Mouse (Mus musculus) adrenal gland, postnatal 10 days (tissue): Measurements from ENCODE around the gene Trim71. TPM values are rescaled to one million over a fixed set of nuclear protein-coding genes. Genes with fewer than 3 reads are reported as not detected.
"Not testable (repeated sequence)": the region's sequence is repeated elsewhere in the genome, so short reads cannot be mapped to it uniquely, and the experiment has no call there.

ENCODE experiments used
- DNase-seq: peaks from one replicate; pipeline ENCODE4 v3.0.0; 2021; ENCODE audit warnings: mixed read lengths
- total RNA-seq, 2 experiments: library from RNA; stranded (reverse); gene quantifications; 2 replicates each; pipeline ENCODE4 v1.2.3; 2021

Trim71 gene
- total RNA-seq, 2 experiments from 2014 or later, result 0.09 TPM; not detected in 1

DNA sequence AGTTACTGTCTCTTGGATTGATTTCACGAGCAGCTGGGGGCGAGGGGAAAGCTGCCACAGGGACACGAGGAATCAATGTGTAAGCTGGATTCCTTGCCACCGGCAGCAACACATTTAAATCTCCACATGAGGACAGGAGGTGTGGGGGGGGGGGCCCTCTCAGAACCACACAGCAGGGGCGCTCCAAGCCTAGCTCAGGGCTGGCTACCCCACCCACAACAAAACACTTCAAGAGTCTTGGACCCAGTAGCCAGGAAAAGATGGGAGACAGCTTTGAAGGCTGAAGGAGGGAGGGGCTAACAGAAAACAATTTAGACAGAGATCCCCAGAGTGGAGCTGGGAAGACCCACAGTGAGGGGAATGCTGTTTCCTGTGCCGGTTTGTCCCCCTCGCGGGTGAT, 38.3 kb downstream of the Trim71 start:
- DNase-seq, result no peak

DNA sequence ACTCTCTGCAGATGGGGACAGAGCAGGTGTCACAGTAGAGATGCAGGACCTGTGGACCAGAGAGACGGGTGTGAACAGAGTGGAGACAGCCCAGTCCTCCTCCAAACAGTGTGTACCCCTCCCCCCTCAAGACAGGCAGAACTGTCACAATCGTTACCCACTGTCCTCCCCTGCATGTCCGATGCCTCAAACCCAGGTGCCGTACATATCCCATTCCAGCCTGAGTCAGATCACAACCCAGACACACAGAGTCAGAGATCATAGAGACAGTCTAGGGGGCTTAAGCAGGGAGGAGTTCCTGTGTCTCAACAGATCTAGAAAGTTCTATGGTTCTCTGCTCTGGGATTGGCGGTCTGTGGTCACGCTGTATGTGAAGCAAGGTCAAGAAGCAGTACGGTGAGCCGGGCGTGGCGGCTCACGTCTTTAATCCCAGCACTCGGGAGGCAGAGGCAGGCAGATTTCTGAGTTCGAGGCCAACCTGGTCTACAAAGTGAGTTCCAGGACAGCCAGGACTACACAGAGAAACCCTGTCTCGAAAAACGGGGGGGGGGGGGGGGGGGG, 39.0 kb downstream of the Trim71 start:
- no peak for DNase-seq

DNA sequence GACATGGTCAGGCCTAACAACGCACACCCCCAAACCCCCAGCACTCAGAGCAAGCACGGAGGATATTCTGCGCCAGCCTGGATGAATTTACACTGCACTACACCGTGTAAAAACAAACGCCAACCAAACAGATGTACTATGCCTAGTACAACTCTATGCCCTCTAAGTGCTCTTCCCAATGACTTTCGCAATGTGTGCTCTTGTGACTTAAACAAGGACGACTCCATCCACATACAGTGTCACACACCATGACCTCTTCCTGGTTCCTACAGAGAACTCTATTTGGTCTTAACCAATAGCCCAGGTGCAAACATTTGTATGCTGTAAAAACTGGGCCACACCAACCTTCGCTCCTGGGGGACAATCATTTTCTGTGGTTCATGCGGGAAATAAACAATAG, 41.7 kb downstream of the Trim71 start:
- DNase-seq, result no peak

DNA sequence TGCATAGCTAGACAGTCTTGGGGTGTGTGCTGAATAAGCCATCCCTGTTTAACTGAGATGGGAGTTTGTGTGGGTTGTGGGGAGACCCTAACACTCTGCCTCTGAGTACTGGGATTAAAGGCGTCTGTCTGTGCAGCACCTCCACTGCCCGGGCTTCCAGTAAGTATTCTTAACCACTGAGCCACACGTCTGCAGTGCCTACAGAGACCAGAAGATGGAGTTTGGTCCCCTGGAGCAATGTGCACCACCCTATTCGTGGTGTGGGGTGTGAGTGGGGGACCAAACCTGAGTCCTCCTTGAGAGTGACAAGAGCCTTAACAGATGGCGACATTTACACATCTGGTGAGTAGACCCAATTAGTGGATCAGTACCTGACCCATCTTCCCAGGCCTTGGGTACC, 42.1 kb downstream of the Trim71 start:
- no peak for DNase-seq

DNA sequence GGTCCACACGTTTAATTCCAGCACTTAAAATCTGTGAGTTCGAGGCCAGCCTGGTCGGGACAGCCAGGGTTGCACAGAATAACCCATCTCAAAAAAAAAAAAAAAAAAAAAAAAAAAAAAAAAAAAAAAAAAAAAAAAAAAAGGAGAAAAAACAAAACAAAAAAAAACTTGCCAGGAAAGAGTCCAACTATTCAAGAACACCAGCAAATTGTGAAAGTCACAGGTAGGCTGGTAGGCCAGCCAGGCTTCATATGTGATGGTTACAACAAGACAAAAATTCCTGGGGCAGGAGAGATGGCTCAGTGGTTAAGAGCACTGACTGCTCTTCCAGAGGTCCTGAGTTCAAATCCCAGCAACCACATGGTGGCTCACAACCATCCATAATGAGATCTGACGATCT, 43.6 kb downstream of the Trim71 start:
- not testable (repeated sequence) for DNase-seq

DNA sequence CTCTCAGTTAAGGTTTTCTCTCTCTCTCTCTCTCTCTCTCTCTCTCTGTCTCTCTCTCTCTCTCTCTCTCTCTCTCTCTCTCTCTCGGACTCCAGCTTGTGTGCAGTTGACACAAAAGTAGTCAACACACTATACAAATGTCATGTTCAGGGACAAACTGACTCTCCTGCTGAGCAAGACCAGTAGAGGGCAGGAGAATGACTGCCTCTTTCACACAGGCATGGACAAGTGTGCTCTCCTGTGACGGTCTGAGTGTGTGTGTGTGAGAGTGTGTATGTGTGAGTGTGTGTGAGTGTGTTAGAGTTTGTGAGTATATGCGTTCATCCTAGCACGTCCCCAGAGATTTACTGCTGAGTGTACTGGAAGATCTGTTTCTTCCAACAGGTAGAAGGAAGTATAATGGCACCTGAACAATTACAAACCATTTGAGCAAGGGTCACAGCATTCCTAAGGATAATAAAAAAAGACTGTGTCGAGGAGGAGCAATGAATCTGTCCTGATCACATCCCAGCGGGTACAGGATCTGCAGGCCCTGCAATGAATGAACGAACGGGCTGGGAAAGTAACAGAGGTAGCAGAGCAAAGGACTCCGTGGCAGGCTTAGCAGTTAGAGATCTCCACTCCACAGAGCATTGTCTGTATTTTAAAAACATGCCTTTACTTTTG, 45.2 kb downstream of the Trim71 start:
- no peak for DNase-seq

DNA sequence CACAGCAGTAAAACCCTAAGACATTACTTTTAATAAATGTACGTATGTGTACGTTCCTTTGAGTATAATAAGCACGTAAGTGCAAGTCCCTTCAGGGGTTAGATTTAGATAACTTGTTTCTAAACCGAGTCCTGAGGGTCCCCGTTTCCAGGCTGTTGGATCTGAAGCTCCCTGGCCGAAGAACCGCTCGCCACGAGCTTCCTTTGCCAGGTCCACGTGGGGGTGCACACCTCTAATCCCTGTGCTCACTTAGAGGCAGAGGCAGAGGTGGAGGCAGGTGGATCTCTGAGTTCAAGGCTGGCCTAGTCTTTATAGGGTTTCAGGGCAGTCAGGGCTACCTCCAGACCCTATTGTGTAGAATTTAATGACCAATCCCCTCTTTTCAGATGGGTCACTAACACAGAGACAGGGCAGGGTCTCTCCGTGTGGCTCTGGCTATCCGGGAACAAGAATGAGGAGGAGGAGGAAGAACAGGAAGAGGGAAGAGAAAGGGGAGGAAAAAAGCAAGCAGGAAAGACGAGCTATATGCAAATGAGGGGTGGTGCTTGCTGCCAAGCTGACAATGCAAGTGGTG, 46.2 kb downstream of the Trim71 start:
- no peak for DNase-seq

DNA sequence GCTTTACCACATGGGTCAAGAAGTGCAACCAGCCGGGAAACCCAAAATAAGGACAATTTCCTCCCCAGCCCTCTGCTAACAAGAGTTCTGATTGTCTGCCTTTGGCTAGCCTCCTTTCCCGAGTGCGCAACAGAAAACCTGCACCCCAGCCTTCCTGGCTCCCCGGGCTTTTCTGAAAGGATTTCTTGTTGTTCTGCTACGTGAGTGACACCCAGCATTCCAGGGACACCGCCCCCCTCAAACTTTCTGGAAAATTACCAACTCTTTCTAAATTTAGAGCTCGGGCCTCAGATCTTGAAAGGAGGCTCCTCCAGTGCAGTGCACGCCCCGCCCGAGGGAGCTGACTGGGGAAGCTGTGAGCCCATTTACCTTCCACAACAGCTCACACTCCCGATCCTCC, 48.8 kb downstream of the Trim71 start, which contains the start of gene C130032M10Rik:
Gene C130032M10Rik, plus strand, starts transcription at position 334 of the 400 bp plus-strand sequence.
- peak; percentile 20 for DNase-seq

DNA sequence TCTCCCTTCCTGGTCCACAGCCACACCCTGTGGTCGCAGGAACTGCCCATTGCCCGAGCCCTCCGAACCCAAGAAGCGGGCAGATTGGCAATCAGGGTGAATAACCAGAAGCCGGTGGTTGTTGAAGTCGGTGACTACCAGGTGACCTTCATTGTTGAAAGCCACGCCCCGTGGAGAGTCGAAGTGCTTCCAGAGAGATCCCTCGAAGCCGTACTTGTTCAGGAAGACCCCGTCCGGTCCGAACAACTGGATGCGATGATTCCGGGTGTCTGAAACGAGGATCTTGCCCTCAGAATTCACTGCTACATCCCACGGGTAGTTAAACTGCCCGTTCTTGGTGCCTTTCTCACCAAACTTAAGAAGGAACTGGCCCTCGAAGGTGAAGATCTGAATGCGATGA, 51.3 kb downstream of the Trim71 start:
- DNase-seq, result no peak

DNA sequence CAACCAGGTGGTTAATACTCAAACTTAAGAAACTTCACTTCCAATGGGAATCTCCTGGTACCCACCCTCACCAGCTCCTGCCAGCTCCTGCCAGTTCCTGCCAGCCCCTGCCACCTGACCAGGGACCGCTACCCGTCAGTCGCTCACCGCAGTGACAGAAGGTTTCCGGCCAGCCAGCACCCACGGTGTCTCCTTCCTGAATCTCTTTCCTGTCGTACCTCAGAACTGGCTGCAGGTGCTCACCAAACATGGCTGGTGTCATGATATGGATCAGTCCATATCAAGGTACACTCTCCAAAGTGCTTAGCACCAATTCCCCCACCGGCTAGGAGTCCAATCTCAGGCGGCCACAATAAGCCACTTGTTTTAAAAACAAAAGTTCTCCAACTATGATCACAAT, 54.4 kb downstream of the Trim71 start:
- DNase-seq, result no peak

DNA sequence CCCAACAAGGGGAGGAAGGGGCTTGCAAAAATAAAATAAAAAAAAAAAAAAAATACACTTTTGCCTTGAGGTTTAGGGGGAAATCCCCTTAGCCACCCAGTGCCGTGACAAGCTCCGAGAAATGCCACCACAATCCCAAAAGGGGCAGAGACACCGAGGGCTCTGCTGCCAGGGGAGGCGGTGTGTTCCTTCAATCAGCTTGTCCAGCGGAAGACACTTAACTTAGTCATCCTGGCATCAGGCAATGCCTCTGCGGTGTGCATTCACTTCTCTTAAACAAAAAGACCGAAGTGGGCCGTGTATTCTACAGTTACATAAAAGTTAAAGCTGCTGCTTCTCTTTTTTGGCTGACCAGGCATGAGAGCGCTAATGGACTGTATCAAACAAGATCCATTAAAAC, 56.7 kb downstream of the Trim71 start:
- DNase-seq, result no peak

DNA sequence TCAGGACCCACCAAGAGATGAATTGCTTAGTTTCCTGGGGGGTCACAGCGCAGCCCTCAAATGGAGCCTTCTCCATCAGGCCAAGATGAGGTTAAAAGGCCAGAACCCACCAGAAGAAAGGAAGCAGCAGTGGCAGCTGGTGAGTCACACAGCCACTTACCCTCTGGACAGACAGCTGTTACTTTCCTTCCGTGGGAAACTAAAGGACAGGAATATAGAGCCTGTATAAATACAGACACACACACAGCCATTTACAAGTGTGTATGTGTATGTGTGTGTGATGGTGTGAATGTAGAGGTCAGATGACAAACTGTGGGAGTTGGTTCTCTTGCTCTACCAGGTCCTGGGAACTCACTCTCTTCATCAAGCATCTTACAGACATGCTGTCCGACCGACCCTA, 57.6 kb downstream of the Trim71 start:
- no peak for DNase-seq

DNA sequence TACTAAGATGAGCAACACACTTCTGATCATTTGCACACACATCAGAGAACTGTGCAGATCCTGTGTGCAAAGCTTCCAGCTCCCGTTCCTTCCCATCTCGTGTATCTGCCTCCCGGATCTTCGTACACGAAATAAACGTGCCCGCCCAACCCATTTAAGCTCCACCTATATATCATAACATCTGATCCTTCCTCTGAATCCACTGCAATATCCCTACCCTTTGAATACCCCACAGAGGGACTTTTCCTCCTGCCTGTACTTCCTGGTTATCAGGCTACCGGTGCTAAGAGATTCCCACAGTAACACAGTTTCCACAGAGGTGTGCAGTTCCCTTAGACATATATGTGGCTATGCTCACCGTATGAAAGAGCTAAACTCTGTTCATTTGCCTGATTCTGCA, 59.4 kb downstream of the Trim71 start, which contains the start of gene Ccr4:
Gene Ccr4, minus strand, starts transcription at position 101 of the 400 bp plus-strand sequence.
- DNase-seq, result no peak

DNA sequence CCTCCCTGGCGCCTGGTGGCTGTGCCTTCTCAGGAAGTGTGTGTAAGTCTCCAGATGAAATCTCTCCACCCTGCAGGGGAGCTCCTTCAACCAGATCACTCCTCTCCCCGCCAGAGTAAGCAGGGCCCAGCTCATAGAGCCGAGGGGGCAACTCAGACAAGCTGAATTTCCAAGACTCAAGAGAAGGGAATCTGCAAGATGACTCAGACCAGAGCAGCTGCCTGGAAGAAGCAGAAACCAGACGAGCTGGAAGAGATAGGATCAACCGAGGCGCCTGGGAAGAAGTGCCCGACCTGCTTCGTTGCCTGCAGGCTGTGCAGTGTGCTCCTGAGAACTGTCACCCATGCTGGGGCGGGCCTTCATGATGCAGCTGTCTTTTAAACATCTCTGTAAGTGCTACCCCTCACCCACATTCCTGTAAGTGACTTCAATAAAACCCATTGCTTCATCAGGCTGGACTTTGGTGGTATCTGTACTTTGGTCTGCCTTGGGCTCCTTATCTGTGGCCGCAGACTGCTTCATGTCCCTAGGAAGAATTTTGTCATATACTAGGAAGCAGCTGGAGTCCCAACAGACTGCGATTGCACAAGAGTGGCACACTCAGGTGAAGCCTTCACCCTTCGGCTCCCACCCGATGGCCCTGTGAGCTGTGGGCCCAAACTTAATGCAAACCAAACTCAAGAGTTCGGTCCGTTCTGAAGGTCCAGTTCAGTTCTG, 61.3 kb downstream of the Trim71 start:
- DNase-seq, result no peak

DNA sequence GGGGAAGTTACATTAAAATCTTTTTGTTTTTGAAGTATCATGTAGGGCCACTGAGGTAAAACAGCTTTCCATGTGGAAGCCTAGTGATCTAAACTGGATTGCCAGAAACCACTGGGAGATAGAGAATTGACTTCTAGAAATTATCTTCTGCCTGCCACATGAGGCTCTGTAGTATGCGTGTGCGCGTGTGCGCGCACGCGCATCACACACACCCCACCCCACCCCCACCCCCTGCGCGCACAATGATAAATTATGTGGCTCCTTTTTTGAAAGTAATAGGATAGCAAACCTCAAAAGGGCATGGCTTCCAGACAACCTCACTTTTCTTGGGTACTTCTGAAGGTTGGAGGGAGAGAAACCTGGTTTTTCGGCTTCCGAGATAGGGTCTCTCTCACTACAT, 62.3 kb downstream of the Trim71 start:
- no peak for DNase-seq

DNA sequence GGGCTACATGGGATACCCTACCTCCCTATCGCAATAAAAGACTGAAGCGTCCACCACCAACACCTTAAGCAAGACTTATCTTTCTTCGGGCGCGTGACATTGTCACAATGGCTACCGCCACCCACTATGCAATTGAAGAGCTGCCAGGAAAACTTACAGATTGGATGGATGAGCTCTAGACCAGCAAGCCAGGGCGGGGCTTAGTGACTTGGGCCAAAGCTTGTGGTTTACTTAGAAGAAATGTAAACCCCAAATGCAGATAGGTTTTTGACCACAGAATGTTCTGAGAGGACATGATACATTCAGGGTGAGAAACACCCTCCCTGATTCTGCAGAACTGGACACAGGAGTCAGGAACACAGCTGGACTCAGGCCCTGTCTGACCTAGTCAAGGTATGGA, 63.1 kb downstream of the Trim71 start:
- DNase-seq, result no peak

DNA sequence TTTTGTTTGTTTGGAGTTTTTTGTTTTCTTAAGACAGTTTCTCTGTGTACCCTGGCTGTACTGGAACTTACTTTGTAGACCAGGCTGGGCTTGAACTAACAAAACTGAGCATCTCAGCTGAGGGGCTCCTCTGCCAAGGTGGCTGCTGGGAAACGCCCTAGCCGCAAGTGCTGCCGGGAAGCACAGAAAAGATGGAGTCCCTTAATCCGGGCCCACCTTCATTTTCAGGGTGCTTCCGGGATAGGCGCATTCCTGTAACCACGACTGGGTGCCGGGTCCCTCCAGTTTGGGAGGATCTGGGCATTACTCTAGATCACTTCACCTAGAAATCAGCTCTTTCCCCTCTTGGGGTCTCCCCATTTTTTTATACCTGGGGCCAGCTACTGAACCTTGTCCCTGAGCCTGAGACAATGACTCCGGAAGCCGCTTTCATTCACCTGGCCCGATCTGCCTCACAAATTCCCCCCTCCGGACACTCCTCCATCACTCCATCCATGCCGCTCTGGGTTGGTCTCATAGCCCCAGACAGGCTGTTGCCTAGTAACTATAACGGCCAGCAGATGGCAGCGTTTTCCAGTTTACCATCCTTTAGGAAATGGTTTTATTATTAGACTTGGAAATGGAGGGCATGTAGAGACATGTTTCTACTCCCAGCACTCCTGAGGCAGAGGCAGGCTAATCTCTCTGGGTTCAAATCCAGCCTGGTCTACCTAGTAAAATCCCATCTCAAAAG, 64.2 kb downstream of the Trim71 start:
- peak; percentile 80 for DNase-seq

DNA sequence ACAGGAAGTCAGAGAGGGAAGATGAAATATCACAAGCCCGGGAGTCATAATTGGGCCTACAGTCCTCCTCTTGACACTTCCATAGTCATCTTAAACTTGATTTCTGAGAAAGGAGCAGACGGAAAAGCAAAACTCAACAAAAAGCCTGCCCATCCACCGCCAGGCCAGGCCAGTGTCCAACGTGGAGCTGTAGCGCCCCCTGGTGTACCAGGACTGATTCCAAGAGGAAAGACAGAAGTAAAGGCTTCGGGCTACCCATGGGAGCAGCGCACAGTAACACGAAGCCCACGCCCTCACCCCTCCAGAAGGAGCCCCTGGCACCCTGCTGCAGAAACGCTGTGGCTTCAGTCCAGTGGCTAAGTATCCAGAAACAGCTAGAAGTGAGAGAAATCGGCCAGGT, 66.0 kb downstream of the Trim71 start:
- peak; percentile 95 for DNase-seq

DNA sequence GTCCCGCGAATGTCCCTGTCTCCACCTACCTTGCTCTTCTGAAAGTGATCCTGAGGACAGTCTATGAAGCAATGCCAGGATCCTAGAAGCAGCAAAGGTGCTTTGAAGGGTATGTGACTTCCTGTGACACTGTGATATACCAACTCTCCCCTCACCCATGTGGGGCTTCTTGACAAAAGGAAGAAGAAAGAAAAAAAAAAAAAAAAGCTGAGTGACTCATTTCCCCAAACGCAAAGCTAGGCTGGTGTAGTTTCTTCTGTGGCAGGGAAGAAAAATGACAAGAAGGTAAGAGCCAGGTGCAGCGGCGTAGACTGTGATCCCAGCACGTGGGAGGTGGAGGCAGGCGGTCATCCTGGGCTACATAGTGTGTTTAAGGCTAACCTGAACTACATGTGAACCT, 67.7 kb downstream of the Trim71 start:
- DNase-seq, result no peak

DNA sequence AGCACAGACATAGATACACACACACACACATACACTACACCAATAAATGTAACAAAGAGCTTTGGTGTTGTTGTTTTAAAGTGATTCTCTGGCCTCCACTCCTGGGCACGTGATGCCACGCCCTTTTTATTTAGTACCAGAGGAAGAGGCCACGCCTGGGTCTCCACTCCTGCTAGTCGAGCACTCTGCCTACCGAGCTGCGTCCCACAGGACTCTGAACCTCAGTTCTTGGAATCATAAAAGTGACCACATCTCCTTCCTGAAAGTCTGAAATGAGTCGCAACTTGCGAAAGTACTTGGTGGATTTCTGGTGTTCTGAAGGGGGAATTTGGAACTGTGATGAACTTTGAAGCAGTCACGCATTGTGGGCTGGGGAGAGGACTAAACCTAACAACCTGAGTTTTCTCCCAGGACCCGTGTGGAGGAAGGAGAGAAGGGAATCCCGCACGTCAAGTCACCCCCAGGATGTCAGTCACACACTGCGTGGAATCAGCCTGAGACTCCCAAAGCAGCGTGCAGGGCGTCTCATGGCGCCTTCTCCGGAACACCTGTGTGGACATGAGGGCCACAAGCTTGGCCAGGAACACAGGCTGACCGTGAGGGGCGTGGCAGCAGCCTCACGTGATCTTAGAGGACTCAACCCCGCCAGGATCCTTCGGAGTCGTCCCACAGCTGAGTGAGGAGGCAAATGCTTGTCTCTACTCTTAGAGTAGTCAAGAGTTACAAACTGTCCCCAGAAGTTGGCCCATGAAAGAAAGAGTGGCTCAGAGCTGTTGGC, 76.5 kb downstream of the Trim71 start:
- DNase-seq, result no peak

DNA sequence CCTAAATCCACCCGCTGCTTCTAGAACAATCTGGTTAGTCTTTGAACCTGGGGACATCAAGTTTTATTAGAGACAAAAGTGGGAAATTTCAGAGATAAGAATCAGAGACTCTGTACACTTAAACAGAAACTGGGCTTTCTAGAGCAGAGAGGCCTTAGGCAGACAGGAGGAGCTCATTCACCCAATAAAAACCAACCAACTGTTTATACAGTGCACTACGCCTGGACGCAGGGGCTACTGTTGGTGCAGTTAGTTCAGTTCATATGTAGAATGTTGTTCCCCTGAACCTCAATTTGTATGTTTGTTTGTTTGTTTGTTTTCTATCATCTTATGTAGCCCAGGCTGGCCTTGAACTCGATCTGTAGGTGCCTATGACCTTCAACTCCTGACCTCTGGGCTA, 77.4 kb downstream of the Trim71 start:
- no peak for DNase-seq

DNA sequence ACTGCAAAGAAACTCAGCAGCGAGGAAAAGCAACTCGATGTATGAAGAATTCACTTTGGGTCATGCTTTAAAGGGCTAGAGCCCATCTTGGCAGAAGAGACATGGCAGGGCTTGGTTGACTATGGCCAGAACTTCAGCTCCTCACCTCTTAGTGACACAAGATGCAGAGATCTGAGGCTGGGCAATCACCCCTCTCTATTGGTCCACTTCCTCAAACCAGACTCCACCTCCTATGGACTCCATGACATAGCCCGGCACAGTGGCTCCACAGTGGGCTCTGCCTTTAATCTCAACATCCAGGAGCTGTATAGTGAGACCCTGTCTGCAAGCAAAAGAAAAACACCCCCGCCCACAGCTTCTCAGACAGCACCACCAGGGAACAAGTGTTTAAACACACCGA, 79.4 kb downstream of the Trim71 start:
- no peak for DNase-seq
